Mouse (Mus musculus) layer of hippocampus, postnatal 25 days (tissue): ENCODE measurements around the gene Chchd2. TPM values are rescaled to one million over a fixed set of nuclear protein-coding genes. Genes with fewer than 3 reads are reported as not detected.

ENCODE experiments used
- DNase-seq, 2 experiments: peaks; one replicate each; pipeline ENCODE4 v3.0.0; 2022; ENCODE audit warnings: mixed read lengths in 2 of 2, low spot score in 1 of 2; ENCODE audit errors: extremely low spot score in 1 of 2
- total RNA-seq, 2 experiments: library from RNA; stranded (reverse); gene quantifications; 2 replicates each; pipeline ENCODE4 v1.2.3; 2021

The Chchd2 gene
- total RNA-seq, 2 experiments from 2014 or later: 407 to 478 TPM

DNA sequence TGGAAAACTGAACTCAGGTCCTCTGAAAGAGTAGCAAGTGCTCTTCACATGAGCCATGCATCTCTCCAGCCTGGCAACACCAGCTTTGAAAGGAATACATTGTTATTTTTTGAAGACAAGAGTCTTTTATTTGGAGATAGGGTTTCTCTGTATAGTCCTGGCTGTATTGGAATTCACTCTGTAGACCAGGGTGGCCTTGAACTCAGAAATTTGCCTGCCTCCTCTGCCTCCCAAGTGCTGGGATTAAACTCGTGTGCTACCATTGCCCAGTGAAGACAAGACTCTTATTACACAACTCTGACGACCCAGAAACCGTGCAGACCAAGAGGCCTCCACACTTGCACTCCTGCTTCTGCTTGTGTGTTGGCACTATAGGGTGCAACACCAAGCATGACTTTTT, 7.4 kb downstream of the Chchd2 start:
- no peak for DNase-seq

GRCm38 (mm10) chr5:129878946-129879345, 8.3 kb downstream of the Chchd2 start:
- peak; percentile 13 to 52 for DNase-seq

DNA sequence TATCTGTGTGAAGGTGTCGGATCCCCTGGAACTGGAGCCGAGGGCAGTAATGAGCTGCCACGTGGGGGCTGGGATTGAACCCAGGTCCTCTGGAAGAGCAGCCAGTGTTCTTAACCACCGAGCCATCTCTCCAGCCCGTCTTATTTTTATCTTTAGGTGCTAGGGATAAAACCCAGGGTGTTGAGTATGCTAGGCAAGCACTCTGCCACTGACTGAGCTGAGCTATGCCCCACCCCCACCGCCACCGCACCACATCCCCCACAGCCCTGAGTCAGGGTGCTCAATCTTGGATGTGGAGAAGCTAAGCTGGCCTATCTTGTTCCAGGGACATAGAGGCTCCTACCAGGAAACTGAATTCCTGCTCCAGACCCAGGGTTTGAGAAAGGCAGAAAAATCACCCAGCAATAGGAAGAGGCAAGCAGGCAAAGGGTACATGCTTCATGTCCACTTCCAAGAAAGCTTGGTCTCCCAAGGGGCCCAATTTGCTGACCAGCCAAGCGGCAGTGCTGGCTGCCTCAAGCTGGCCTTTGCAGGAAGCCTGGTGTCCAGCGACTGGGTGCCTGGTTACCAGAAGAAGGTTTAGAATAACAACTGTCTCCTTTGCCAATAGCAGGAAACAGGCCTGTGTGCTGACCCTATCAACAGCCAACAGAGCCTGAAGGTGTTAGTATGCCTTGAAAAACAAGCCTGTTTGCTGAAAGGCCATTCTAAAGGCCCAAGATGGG, 9.4 kb downstream of the Chchd2 start:
- no peak for DNase-seq

GRCm38 (mm10) chr5:129875098-129875497, 12.2 kb downstream of the Chchd2 start:
- no peak for DNase-seq

DNA sequence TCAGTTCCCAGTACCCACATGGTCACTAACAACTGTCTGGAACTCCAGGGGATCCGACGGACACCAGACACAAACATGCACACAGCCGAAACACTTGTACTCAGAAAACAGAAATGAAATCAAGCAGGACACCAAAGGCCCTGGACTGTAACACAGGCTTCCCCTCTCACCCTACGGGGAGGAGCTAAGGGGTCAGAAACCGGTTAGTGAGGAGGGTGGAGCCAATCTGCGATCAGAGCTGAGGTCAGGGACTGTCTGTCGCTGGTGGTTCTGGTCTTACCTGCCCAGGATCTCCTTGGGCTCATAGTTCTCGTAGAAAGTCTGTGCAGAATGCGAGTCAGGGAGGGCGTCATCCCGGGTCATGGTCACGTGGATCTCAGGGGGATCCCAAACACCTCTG, 13.3 kb downstream of the Chchd2 start:
- no peak for DNase-seq

GRCm38 (mm10) chr5:129871238-129871637, 16.0 kb downstream of the Chchd2 start:
- DNase-seq: no peak

DNA sequence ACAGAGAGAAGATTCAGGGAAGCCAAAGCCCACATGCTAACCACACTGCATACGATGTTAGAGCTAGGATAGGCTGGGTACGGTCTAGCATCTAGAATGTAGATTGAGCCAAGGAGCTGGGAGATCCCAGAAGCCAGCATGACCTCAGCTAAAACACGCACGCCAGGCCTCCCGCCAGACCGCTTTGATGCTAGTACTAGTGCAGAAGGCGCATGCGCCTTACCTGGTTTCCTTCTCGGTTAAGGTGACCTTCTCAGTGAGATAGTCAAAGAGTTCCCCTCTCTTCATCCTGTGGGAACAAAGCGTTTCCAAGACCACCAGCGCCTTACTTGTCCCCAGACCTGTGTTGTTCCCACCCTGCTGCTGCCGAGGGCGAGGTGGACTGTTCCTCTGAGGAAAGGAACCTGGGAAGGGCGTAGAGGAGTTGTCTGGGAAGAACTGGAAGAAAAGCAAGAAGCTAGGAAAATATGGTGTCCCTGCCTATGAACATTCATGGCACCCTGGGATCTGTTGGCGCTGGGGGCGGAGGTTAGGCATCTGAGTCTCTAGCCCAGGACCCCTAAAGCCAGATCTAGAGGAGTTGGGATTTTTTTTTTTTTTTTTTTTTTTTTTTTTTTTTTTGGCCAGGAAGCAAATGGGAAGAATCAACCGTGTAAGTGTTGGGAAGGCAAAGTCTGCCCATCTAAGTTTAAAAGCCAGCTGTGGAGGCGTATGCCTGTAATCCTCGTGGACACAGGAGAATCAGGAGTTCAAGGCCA, 17.9 kb downstream of the Chchd2 start:
- no peak for DNase-seq

DNA sequence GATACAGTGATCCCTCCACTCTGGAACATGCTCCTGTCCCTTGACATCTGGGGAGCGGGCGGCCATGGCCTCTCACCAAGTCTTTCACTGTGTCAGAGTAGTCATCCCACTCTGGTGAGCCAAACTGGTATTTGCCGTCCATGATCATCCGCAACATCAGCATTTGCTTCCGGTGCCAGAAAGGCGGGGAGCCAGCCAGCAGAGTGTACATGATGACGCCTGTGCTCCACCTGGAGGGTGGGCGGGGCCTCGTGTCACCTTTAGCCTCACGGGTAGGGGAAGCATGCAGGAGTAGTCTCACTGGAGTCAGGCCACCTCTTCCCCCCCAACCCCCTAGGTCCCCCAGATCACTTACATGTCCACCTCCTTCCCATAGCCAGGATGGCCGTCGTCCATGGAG, 21.4 kb downstream of the Chchd2 start:
- no peak for DNase-seq

GRCm38 (mm10) chr5:129864467-129864866, 22.8 kb downstream of the Chchd2 start:
- DNase-seq: peak; percentile 42 to 68

GRCm38 (mm10) chr5:129862325-129862724, 24.9 kb downstream of the Chchd2 start:
- DNase-seq: no peak

GRCm38 (mm10) chr5:129856414-129856813, 30.9 kb downstream of the Chchd2 start:
- no peak for DNase-seq

- DNase-seq: no peak
These were observed 32.1 kb downstream of the Chchd2 start for GRCm38 (mm10) chr5:129855163-129855562.

DNA sequence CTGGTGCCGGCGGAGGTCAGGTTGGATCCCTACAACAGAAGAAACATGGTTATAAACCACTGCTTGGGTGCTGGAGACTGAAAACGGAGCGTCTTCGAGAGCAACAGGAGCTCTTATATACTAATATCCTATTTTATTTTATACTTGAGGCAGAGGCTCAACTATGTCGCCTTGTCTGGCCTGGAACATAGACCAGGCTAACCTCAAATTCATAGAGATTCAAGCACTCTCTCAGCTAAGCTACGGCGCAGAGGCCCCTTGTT, 39.8 kb downstream of the Chchd2 start:
- no peak for DNase-seq

DNA sequence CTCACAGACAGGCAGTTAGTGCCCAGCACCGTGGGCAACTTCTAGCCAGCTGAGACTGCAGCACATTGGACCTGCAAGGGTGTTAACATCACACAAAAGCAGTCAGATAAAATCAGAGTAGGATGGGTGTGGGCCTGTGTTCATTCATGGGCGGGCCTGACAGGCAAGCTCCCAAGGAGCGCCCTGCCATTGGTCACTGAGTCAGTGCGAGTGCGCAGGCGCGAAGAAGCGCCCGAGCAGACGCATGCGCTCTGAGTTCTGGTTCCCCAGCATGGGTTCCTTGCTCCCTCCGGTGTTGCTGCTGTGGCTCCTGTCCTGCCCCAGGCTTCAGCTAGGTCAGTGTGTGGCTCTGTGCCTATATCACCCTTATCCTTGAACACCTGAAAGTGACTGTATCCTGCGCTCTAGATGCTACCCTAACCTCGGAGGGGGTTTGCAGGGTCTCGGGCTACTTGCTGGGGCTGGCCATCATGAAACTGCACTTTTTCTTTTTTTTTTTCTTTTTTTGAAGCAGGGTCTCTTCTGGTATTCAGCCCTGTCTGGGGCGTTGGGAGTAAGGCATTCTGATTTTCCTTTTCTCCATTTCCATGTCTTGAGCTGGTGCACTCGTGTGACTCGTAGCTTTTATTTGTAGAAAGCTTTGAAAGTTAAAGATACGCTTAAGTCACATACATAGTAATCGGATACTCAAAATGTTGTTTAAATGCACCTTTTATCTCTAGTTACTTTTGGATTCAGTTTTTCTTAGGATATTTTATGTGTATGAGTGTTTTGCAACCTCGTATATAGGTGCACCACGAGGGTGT, 40.3 kb downstream of the Chchd2 start, which contains the start of gene Sumf2:
Sumf2 (plus strand) TSS at position 235 of the 806 bp plus-strand sequence.
- peak; percentile 92 to 94 for DNase-seq

- no peak for DNase-seq
These were observed 42.4 kb downstream of the Chchd2 start for GRCm38 (mm10) chr5:129844848-129845247.

Other genes starting within 250 kb of the Chchd2 start
- 1 to 10 TPM; 6.9 to 7.3 TPM for gene Zfp11, start 217.4 kb downstream of the Chchd2 start, total RNA-seq
- not detected for gene Sept14, start 179.0 kb downstream of the Chchd2 start, total RNA-seq
- 10 to 100 TPM; 78.8 to 81.4 TPM for gene Mrps17, start 172.0 kb downstream of the Chchd2 start, total RNA-seq
- gene Nipsnap2, start 162.4 kb downstream of the Chchd2 start, total RNA-seq: 10 to 100 TPM; 79.5 to 89.7 TPM
- gene Psph, start 100.0 kb downstream of the Chchd2 start, total RNA-seq: 10 to 100 TPM; 26.8 to 32.5 TPM
- gene Sumf2, start 40.5 kb downstream of the Chchd2 start, total RNA-seq: 10 to 100 TPM; 19.8 to 21.2 TPM
- 1 to 10 TPM; 4.9 to 6.0 TPM for gene Zbed5, start 8.3 kb upstream of the Chchd2 start, total RNA-seq
- gene Phkg1, start 11.1 kb upstream of the Chchd2 start, total RNA-seq: 10 to 100 TPM; 19.3 to 25.6 TPM
- gene Nupr1l, start 21.1 kb upstream of the Chchd2 start, total RNA-seq: 1 to 10 TPM; 1.7 to 3.5 TPM
- gene Vkorc1l1, start 54.5 kb upstream of the Chchd2 start, total RNA-seq: 10 to 100 TPM; 40.5 to 45.8 TPM
- gene Gusb, start 115.6 kb upstream of the Chchd2 start, total RNA-seq: 10 to 100 TPM; 10.4 to 12.6 TPM
- gene Asl, start 141.8 kb upstream of the Chchd2 start, total RNA-seq: 10 to 100 TPM; 15.8 to 21.8 TPM
- 10 to 100 TPM; 32.0 to 38.1 TPM for gene Crcp, start 141.8 kb upstream of the Chchd2 start, total RNA-seq
- 10 to 100 TPM; 46.4 to 48.2 TPM for gene Tpst1, start 185.9 kb upstream of the Chchd2 start, total RNA-seq